17 mouse cellular contexts compared by ENCODE assay signal in the genomic region with DNA sequence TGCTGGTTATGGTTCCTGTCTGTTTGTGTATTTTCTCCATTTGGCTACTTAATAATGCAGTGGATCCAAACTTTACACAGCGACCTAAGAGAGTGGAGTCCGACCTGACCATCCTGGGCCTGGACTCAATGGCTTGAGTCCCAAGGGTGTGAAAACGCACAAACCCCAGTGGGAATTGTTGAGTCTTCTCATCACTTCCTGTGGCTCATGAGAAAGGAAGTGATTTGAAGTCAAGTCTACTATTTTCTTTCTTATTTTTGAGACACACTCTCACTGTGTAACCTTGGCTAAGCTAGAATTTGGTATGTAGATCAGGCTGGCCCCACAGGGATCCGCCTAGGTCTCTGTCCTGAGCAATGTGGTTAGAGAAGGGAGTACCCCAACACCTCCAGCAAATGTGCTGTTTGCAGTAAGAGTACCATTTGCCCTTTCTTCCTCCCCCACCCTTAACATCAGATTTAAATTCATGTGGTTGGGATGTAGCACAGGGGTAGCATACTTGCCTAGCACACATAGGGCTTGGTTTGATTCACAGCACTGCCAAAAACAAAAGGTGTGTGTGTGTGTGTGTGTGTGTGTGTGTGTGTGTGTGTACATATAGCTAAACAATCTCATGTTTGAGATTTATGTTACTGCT. TPM values are rescaled to one million over a fixed set of nuclear protein-coding genes. Genes with fewer than 3 reads are reported as not detected.
"Had no signal": no experiment of that assay in that cellular context is flagged by ENCODE, and none has a peak within 500 bp of the region (broad histone marks: within the 10 kb centered on the region; RNA-seq: fewer than 3 reads in every experiment).

No protein-coding gene starts in this region.

- H3K4me3 ChIP-seq: liver, embryonic 12.5 days; midbrain, embryonic 10.5 days; midbrain, embryonic 12.5 days; myocyte; neural tube, embryonic 12.5 days; stomach, embryonic 15.5 days had no signal

- H3K36me3 ChIP-seq: midbrain, embryonic 10.5 days; midbrain, embryonic 12.5 days; neural tube, embryonic 12.5 days; stomach, embryonic 15.5 days had no signal

- H3K9ac ChIP-seq: liver, embryonic 12.5 days; liver, embryonic 14.5 days; lung, embryonic 14.5 days; midbrain, embryonic 12.5 days; neural tube, embryonic 12.5 days; stomach, embryonic 15.5 days had no signal

- H3K4me2 ChIP-seq: liver, embryonic 12.5 days; lung, embryonic 14.5 days; midbrain, embryonic 12.5 days; neural tube, embryonic 12.5 days; stomach, embryonic 15.5 days had no signal

- H3K27me3 ChIP-seq: liver, embryonic 12.5 days; midbrain, embryonic 12.5 days; neural tube, embryonic 12.5 days; stomach, embryonic 15.5 days had no signal

- H3K4me1 ChIP-seq: midbrain, embryonic 10.5 days; midbrain, embryonic 12.5 days; neural tube, embryonic 12.5 days; stomach, embryonic 15.5 days had no signal

- H3K27ac ChIP-seq: liver, embryonic 12.5 days; liver, embryonic 14.5 days; midbrain, embryonic 10.5 days; midbrain, embryonic 12.5 days; neural tube, embryonic 12.5 days; stomach, embryonic 15.5 days; stomach, postnatal 0 days had no signal

- H3K9me3 ChIP-seq: liver, embryonic 12.5 days; midbrain, embryonic 10.5 days; midbrain, embryonic 12.5 days; neural tube, embryonic 12.5 days; stomach, embryonic 15.5 days had no signal

- DNase-seq: lung, adult 18-20 months; lung, embryonic 14.5 days; lung, postnatal 10 days; lung, postnatal 4 days; midbrain, embryonic 14.5 days; right cerebral cortex, postnatal 25 days; right cerebral cortex, postnatal 4 days; thymus, postnatal 25 days; thymus, postnatal 4 days had no signal

RNA-seq across cellular contexts. Expression of gene Cnr2, which starts 7.5 kb away (rescaled TPM):
- polyA plus RNA-seq: myocyte had no signal
